Mouse (Mus musculus) layer of hippocampus, adult 9-11 months (tissue): Measurements from ENCODE around the gene Neil1.

Experiments used
- DNase-seq: peaks from one replicate; pipeline ENCODE4 v3.0.0; 2022

Gene Neil1

GRCm38 (mm10) chr9:57148144-57148878 lies at the start of gene Neil1:
Neil1 (minus strand) TSS chr9:57148305.
- DNase-seq: peak; percentile 97

- DNase-seq: no peak
Measured at GRCm38 (mm10) chr9:57197414-57197813, 49.3 kb upstream of the Neil1 start.

GRCm38 (mm10) chr9:57196708-57197107 lies 48.6 kb upstream of the Neil1 start:
- DNase-seq: no peak

GRCm38 (mm10) chr9:57168411-57168810 lies 20.3 kb upstream of the Neil1 start:
- DNase-seq: no peak

GRCm38 (mm10) chr9:57166173-57166572 lies 18.1 kb upstream of the Neil1 start:
- DNase-seq: no peak

- DNase-seq: no peak
Measured at GRCm38 (mm10) chr9:57163137-57163536, 15.0 kb upstream of the Neil1 start.

GRCm38 (mm10) chr9:57162496-57162895 lies 14.4 kb upstream of the Neil1 start:
- DNase-seq: no peak

GRCm38 (mm10) chr9:57158506-57158905 lies 10.4 kb upstream of the Neil1 start:
- no peak for DNase-seq

GRCm38 (mm10) chr9:57158013-57158470 lies 9.9 kb upstream of the Neil1 start, which contains the start of gene Commd4:
Commd4 (minus strand) TSS chr9:57158331.
- peak; percentile 98 for DNase-seq

- DNase-seq: no peak
Measured at GRCm38 (mm10) chr9:57157499-57157898, 9.4 kb upstream of the Neil1 start.

- DNase-seq: no peak
Measured at GRCm38 (mm10) chr9:57156823-57157222, 8.7 kb upstream of the Neil1 start.

GRCm38 (mm10) chr9:57156383-57156782 lies 8.3 kb upstream of the Neil1 start:
- DNase-seq: no peak

GRCm38 (mm10) chr9:57152331-57152730 lies 4.2 kb upstream of the Neil1 start:
- no peak for DNase-seq

- DNase-seq: no peak
Measured at GRCm38 (mm10) chr9:57150192-57150591, 2.1 kb upstream of the Neil1 start.

GRCm38 (mm10) chr9:57149021-57149420 lies 916 bp upstream of the Neil1 start:
- no peak for DNase-seq

- no peak for DNase-seq
Measured at GRCm38 (mm10) chr9:57147205-57148143, 631 bp downstream of the Neil1 start.

GRCm38 (mm10) chr9:57146451-57147066 lies 1.5 kb downstream of the Neil1 start:
- DNase-seq: no peak

- DNase-seq: no peak
Measured at GRCm38 (mm10) chr9:57144830-57145229, 3.3 kb downstream of the Neil1 start.

GRCm38 (mm10) chr9:57143212-57143611 lies 4.9 kb downstream of the Neil1 start:
- no peak for DNase-seq

- no peak for DNase-seq
Measured at GRCm38 (mm10) chr9:57141417-57142353, 6.4 kb downstream of the Neil1 start.

- no peak for DNase-seq
Measured at GRCm38 (mm10) chr9:57139571-57139970, 8.5 kb downstream of the Neil1 start.

GRCm38 (mm10) chr9:57139110-57139509 lies 9.0 kb downstream of the Neil1 start:
- no peak for DNase-seq
